In the genomic region with DNA sequence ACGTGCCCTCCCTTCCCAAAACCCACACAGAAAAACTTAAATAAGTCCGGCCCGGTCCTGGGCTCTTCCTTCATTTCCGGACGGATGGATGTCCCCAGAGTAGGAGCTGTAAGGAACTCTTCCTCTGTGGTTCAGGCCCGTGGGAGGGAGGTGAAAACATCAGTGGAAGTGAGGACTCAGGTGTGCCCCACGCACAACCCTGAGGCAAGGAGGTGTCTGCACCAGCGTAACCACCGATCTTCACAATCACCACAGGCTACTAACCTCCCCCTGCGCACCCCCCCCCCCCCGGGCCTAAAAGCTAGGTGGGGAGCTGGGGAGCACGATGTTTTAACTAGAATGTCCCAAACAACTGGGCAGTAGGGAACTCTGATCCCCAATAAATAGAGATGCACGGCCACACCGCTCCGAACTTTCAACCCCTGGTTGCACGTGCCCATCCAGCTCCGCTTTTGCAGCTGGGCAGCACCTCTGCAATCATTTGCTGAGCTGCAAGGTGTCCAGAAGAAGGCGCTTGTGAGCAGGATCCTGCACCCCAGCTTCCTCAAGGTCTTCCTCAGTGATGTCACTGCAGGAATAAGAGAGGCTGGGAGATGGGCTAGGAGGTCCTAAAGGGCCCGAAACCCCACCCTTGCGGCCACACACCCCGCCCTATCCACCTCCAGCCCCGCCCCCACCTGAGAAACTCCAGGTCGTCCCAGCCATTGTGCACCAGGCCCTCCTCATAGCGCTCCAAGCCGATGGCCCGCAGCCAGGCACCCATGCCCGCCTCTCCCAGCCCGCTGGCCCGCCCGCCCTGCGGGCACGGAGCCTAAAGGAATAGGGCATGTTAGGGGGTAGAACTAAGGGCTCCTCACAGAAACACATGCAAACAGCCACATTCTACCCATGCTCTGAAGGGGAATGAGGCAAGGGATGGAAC, we compare ENCODE assay signal across 8 mouse cellular contexts. TPM values are rescaled to one million over a fixed set of nuclear protein-coding genes. Genes with fewer than 3 reads are reported as not detected.
DNase-seq lines count a peak whose midpoint lies in the region; ATAC-seq and TF ChIP-seq lines count a peak whose summit lies in the region.

No protein-coding gene starts in this region.

- H3K9me3 ChIP-seq in E14TG2a.4 (ENCODE audit: low read length): no peaks in the 10 kb centered on the region
- no peaks in the 10 kb centered on the region for H3K9me3 ChIP-seq in forebrain, postnatal 0 days (ENCODE audit: low read length)
- no peaks in the 10 kb centered on the region for H3K9me3 ChIP-seq in limb, embryonic 10.5 days (replicated peaks)

- peak overlapping the region; percentile 78 for H3K4me3 ChIP-seq in E14TG2a.4 (replicated peaks; ENCODE audit: low read length)
- no peak overlapping the region for H3K4me3 ChIP-seq in forebrain, postnatal 0 days (ENCODE audit: low read depth, low read length)
- H3K4me3 ChIP-seq in limb, embryonic 10.5 days: 0 out of 2 replicates have a peak overlapping the region, but pooled peaks have one; percentile 4

- H3K4me1 ChIP-seq in E14TG2a.4 (replicated peaks; ENCODE audit: low read depth, low read length): peaks cover 50% of the 10 kb centered on the region
- H3K4me1 ChIP-seq in forebrain, postnatal 0 days (ENCODE audit: insufficient read depth): no peaks in the 10 kb centered on the region
- H3K4me1 ChIP-seq in limb, embryonic 10.5 days: peaks cover 49% of the 10 kb centered on the region

- H3K36me3 ChIP-seq in E14TG2a.4 (ENCODE audit: insufficient read depth, low read length): peaks cover 47% of the 10 kb centered on the region
- H3K36me3 ChIP-seq in forebrain, postnatal 0 days (ENCODE audit: insufficient read depth): peaks cover 5% of the 10 kb centered on the region; the same call in 1 of the 2 replicates
- H3K36me3 ChIP-seq in limb, embryonic 10.5 days: peaks cover 55% of the 10 kb centered on the region

- peak; percentile 73 for DNase-seq in ZHBTc4 (ENCODE audit: low read depth, low spot score)
- DNase-seq in forebrain, postnatal 0 days: no peak
- peak; percentile 57 for DNase-seq in limb, embryonic 10.5 days (ENCODE audit: low spot score)
- peak; percentile 36 for DNase-seq in neural tube, embryonic 10.5 days (ENCODE audit: extremely low spot score, low spot score)
- DNase-seq in left cerebral cortex, adult 8-10 months (ENCODE audit: low spot score in 2 of 2): no peak
- DNase-seq in T-cell, adult 2 months (ENCODE audit: low spot score): no peak
- no peak for DNase-seq in thymus, postnatal 36 days

- H3K4me2 ChIP-seq in forebrain, postnatal 0 days (ENCODE audit: low read depth): no peak overlapping the region

- no peak overlapping the region for H3K9ac ChIP-seq in forebrain, postnatal 0 days

- no peak for ATAC-seq in forebrain, postnatal 0 days

- 27% methylated on average over 32 of the region's 32 CpGs for WGBS in forebrain, postnatal 0 days
- WGBS in limb, embryonic 10.5 days: 26% methylated on average over 32 of the region's 32 CpGs

- H3K27me3 ChIP-seq in E14TG2a.4 (ENCODE audit: insufficient read depth, low read length): peaks cover 39% of the 10 kb centered on the region
- H3K27me3 ChIP-seq in forebrain, postnatal 0 days (ENCODE audit: insufficient read depth, low read length): peaks cover 54% of the 10 kb centered on the region
- H3K27me3 ChIP-seq in limb, embryonic 10.5 days (ENCODE audit: low read depth, poor library complexity, severe bottlenecking): peaks cover 46% of the 10 kb centered on the region

- no peak overlapping the region for H3K27ac ChIP-seq in forebrain, postnatal 0 days (ENCODE audit: low read depth, low read length)
- H3K27ac ChIP-seq in limb, embryonic 10.5 days: peak overlapping the region; percentile 69

- TF ChIP-seq CTCF in E14TG2a.4 (conservative IDR thresholded peaks at IDR 0.05; ENCODE audit: low read length): peak; percentile 48
- peak; percentile 44 for TF ChIP-seq CTCF in forebrain, postnatal 0 days (IDR thresholded peaks at IDR 0.05; ENCODE audit: low read depth)

RNA-seq across cellular contexts. Expression of gene Phox2a, which starts 5.0 kb away (rescaled TPM):
- not detected in 2 replicates for total RNA-seq in forebrain, postnatal 0 days (2014; rRNA removed)
- polyA plus RNA-seq in forebrain, postnatal 0 days (2015; fragmentation: Nextera tagmentation; extraction: Ambion mirVana): not detected in 2 replicates
- 0.11 TPM in 1 of 2 replicates, not detected in the other for polyA plus RNA-seq in limb, embryonic 10.5 days (2016; fragmentation: Nextera tagmentation; extraction: Ambion mirVana)
- under 1 TPM in 3 of 4 experiments, not detected in 1; 0.30 to 0.39 (median 0.30) TPM for total RNA-seq in left cerebral cortex, adult 8-10 months (2022)

RNA-seq across cellular contexts. Expression of gene Inppl1, which starts 14.9 kb away (rescaled TPM):
- 14.7 and 15.4 TPM in 2 replicates for total RNA-seq in forebrain, postnatal 0 days (2014; rRNA removed)
- 6.6 and 9.6 TPM in 2 replicates for polyA plus RNA-seq in forebrain, postnatal 0 days (2015; fragmentation: Nextera tagmentation; extraction: Ambion mirVana)
- 41.6 and 57.8 TPM in 2 replicates for polyA plus RNA-seq in limb, embryonic 10.5 days (2016; fragmentation: Nextera tagmentation; extraction: Ambion mirVana)
- 10 to 100 TPM; 35.7 to 46.9 (median 42.6) TPM for total RNA-seq in left cerebral cortex, adult 8-10 months (2022)

RNA-seq across cellular contexts. Expression of gene Folr2, which starts 33.9 kb away (rescaled TPM):
- 3.4 and 3.8 TPM in 2 replicates for total RNA-seq in forebrain, postnatal 0 days (2014; rRNA removed)
- 2.5 and 3.0 TPM in 2 replicates for polyA plus RNA-seq in forebrain, postnatal 0 days (2015; fragmentation: Nextera tagmentation; extraction: Ambion mirVana)
- 0.21 TPM in 1 of 2 replicates, not detected in the other for polyA plus RNA-seq in limb, embryonic 10.5 days (2016; fragmentation: Nextera tagmentation; extraction: Ambion mirVana)
- total RNA-seq in left cerebral cortex, adult 8-10 months (2022): under 1 TPM in 1 of 4 experiments, not detected in 3; 0.55 TPM

RNA-seq across cellular contexts. Expression of gene Anapc15, which starts 40.4 kb away (rescaled TPM):
- total RNA-seq in forebrain, postnatal 0 days (2014; rRNA removed): 47.0 and 64.2 TPM in 2 replicates
- polyA plus RNA-seq in forebrain, postnatal 0 days (2015; fragmentation: Nextera tagmentation; extraction: Ambion mirVana): 68.8 and 73.3 TPM in 2 replicates
- 115 and 120 TPM in 2 replicates for polyA plus RNA-seq in limb, embryonic 10.5 days (2016; fragmentation: Nextera tagmentation; extraction: Ambion mirVana)
- 10 to 100 TPM; 30.0 to 45.4 (median 32.9) TPM for total RNA-seq in left cerebral cortex, adult 8-10 months (2022)

RNA-seq across cellular contexts. Expression of gene Folr1, which starts 47.5 kb away (rescaled TPM):
- 7.0 and 10.5 TPM in 2 replicates for total RNA-seq in forebrain, postnatal 0 days (2014; rRNA removed)
- polyA plus RNA-seq in forebrain, postnatal 0 days (2015; fragmentation: Nextera tagmentation; extraction: Ambion mirVana): 38.5 and 49.6 TPM in 2 replicates
- polyA plus RNA-seq in limb, embryonic 10.5 days (2016; fragmentation: Nextera tagmentation; extraction: Ambion mirVana): not detected in 2 replicates
- 1 to 10 TPM in 2 of 4 experiments, under 1 TPM in 2; 0.46 to 9.8 (median 1.2) TPM for total RNA-seq in left cerebral cortex, adult 8-10 months (2022)

Comparison
In these comparisons a context has a peak if more than half of its experiments do, and no peak if none do; other contexts are left out.
1. DNase-seq: peak in ZHBTc4 (single experiment), limb, embryonic 10.5 days (single experiment) and neural tube, embryonic 10.5 days (single experiment); none in forebrain, postnatal 0 days (single experiment), left cerebral cortex, adult 8-10 months (0 of 2), T-cell, adult 2 months (single experiment) and thymus, postnatal 36 days (0 of 2).